Mouse (Mus musculus): Measurements from ENCODE around the gene Matk. TPM values are rescaled to one million over a fixed set of nuclear protein-coding genes. Genes with fewer than 3 reads are reported as not detected.
A peak's percentile ranks its signal among the peaks of the same experiment; 100 is the strongest.

Gene Matk
- polyA plus RNA-seq, 1 experiment = 1.2 TPM

- H3K27ac ChIP-seq (ENCODE audit: insufficient read depth, low read length) = no peak overlapping the region
These were observed 32.0 kb downstream of the Matk start for GRCm38 (mm10) chr10:81284719-81285118.

GRCm38 (mm10) chr10:81285694-81286450 lies 33.1 kb downstream of the Matk start:
- peak overlapping the region; percentile 14 for H3K4me3 ChIP-seq (ENCODE audit: insufficient read depth, low read length)
- no peak overlapping the region for H3K27ac ChIP-seq (ENCODE audit: insufficient read depth, low read length)
- no peaks in the 10 kb centered on the region for H3K4me1 ChIP-seq (ENCODE audit: control insufficient read depth, insufficient read depth, low read length)
- no peak for TF ChIP-seq POLR2A (IDR thresholded peaks at IDR 0.05; ENCODE audit: low read depth, low read length)
- no peak for TF ChIP-seq CTCF (IDR thresholded peaks at IDR 0.05; ENCODE audit: borderline replicate concordance, insufficient read depth, low read length)

More at GRCm38 (mm10) chr10:81284719-81285118, 32.0 kb downstream of the Matk start:
- H3K4me1 ChIP-seq (ENCODE audit: control insufficient read depth, insufficient read depth, low read length) = no peaks in the 10 kb centered on the region
- H3K4me3 ChIP-seq (ENCODE audit: insufficient read depth, low read length) = no peak overlapping the region
- TF ChIP-seq CTCF (IDR thresholded peaks at IDR 0.05; ENCODE audit: borderline replicate concordance, insufficient read depth, low read length) = no peak
- no peak for TF ChIP-seq POLR2A (IDR thresholded peaks at IDR 0.05; ENCODE audit: low read depth, low read length)

GRCm38 (mm10) chr10:81286586-81286985 lies 33.9 kb downstream of the Matk start:
- TF ChIP-seq POLR2A (IDR thresholded peaks at IDR 0.05; ENCODE audit: low read depth, low read length) (no peak), CTCF (IDR thresholded peaks at IDR 0.05; ENCODE audit: borderline replicate concordance, insufficient read depth, low read length) (no peak)
- no peaks in the 10 kb centered on the region for H3K4me1 ChIP-seq (ENCODE audit: control insufficient read depth, insufficient read depth, low read length)
- H3K4me3 ChIP-seq (ENCODE audit: insufficient read depth, low read length) = no peak overlapping the region
- no peak overlapping the region for H3K27ac ChIP-seq (ENCODE audit: insufficient read depth, low read length)

GRCm38 (mm10) chr10:81287513-81288157 lies 34.9 kb downstream of the Matk start:
- no peaks in the 10 kb centered on the region for H3K4me1 ChIP-seq (ENCODE audit: control insufficient read depth, insufficient read depth, low read length)
- no peak for TF ChIP-seq POLR2A (IDR thresholded peaks at IDR 0.05; ENCODE audit: low read depth, low read length)
- peak; percentile 63; the same call in 1 of the 2 replicates for TF ChIP-seq CTCF (IDR thresholded peaks at IDR 0.05; ENCODE audit: borderline replicate concordance, insufficient read depth, low read length)
- no peak overlapping the region for H3K4me3 ChIP-seq (ENCODE audit: insufficient read depth, low read length)
- no peak overlapping the region for H3K27ac ChIP-seq (ENCODE audit: insufficient read depth, low read length)

- H3K4me3 ChIP-seq (ENCODE audit: insufficient read depth, low read length) = no peak overlapping the region
These were observed 35.9 kb downstream of the Matk start for GRCm38 (mm10) chr10:81288601-81289000.

GRCm38 (mm10) chr10:81289278-81289677 lies 36.5 kb downstream of the Matk start:
- Histone ChIP-seq H3K4me3 (ENCODE audit: insufficient read depth, low read length) (no peak overlapping the region), H3K4me1 (ENCODE audit: control insufficient read depth, insufficient read depth, low read length) (no peaks in the 10 kb centered on the region), H3K27ac (ENCODE audit: insufficient read depth, low read length) (no peak overlapping the region)
- TF ChIP-seq CTCF (IDR thresholded peaks at IDR 0.05; ENCODE audit: borderline replicate concordance, insufficient read depth, low read length) = peak; percentile 94
- TF ChIP-seq POLR2A (IDR thresholded peaks at IDR 0.05; ENCODE audit: low read depth, low read length) = no peak

More at GRCm38 (mm10) chr10:81288601-81289000, 35.9 kb downstream of the Matk start:
- TF ChIP-seq POLR2A (IDR thresholded peaks at IDR 0.05; ENCODE audit: low read depth, low read length) = no peak
- TF ChIP-seq CTCF (IDR thresholded peaks at IDR 0.05; ENCODE audit: borderline replicate concordance, insufficient read depth, low read length) = peak; percentile 33; the same call in 1 of the 2 replicates
- no peaks in the 10 kb centered on the region for H3K4me1 ChIP-seq (ENCODE audit: control insufficient read depth, insufficient read depth, low read length)
- H3K27ac ChIP-seq (ENCODE audit: insufficient read depth, low read length) = no peak overlapping the region

- TF ChIP-seq POLR2A (IDR thresholded peaks at IDR 0.05; ENCODE audit: low read depth, low read length) (no peak), CTCF (IDR thresholded peaks at IDR 0.05; ENCODE audit: borderline replicate concordance, insufficient read depth, low read length) (no peak)
- Histone ChIP-seq H3K4me3 (ENCODE audit: insufficient read depth, low read length) (no peak overlapping the region), H3K27ac (ENCODE audit: insufficient read depth, low read length) (no peak overlapping the region), H3K4me1 (ENCODE audit: control insufficient read depth, insufficient read depth, low read length) (peaks cover 4% of the 10 kb centered on the region; the same call in 1 of the 2 replicates)
These were observed 37.1 kb downstream of the Matk start for GRCm38 (mm10) chr10:81289811-81290210.

GRCm38 (mm10) chr10:81290698-81291460 lies 38.1 kb downstream of the Matk start:
- H3K4me3 ChIP-seq (ENCODE audit: insufficient read depth, low read length) = no peak overlapping the region
- H3K27ac ChIP-seq (ENCODE audit: insufficient read depth, low read length) = no peak overlapping the region
- H3K4me1 ChIP-seq (ENCODE audit: control insufficient read depth, insufficient read depth, low read length) = peaks cover 5% of the 10 kb centered on the region; the same call in 1 of the 2 replicates
- TF ChIP-seq POLR2A (IDR thresholded peaks at IDR 0.05; ENCODE audit: low read depth, low read length) = no peak

GRCm38 (mm10) chr10:81291511-81292104 lies 38.9 kb downstream of the Matk start, which contains the start of gene Tjp3:
TSS of gene Tjp3 (minus strand) at chr10:81291581.
- TF ChIP-seq CTCF (IDR thresholded peaks at IDR 0.05; ENCODE audit: borderline replicate concordance, insufficient read depth, low read length) = no peak
- TF ChIP-seq POLR2A (IDR thresholded peaks at IDR 0.05; ENCODE audit: low read depth, low read length) = no peak
- H3K4me3 ChIP-seq (ENCODE audit: insufficient read depth, low read length) = no peak within 1 kb of the TSS
- H3K4me1 ChIP-seq (ENCODE audit: control insufficient read depth, insufficient read depth, low read length) = peaks cover 5% of the 10 kb centered on the region; the same call in 1 of the 2 replicates
- no peak within 1 kb of the TSS for H3K27ac ChIP-seq (ENCODE audit: insufficient read depth, low read length)

Data from embryonic fibroblast, embryonic 13.5 days (primary cell).